Mouse (Mus musculus) intestine, postnatal 0 days (tissue): ENCODE data around the gene Espn. TPM values are rescaled to one million over a fixed set of nuclear protein-coding genes. Genes with fewer than 3 reads are reported as not detected.

Experiments used
- ATAC-seq: fragments of 200-750 bp; cut with Nextera tagmentation; 2 replicates; pipeline ENCODE4 v1.8.0; 2017; ENCODE audit warnings: mild to moderate bottlenecking, moderate TSS enrichment, moderate library complexity
- H3K27ac ChIP-seq: fragments of 300-500 bp; sonication (generic); 2 replicates; pipeline ENCODE4 v1.5.1; 2014; ENCODE audit warnings: mild to moderate bottlenecking, low read depth, low read length, moderate library complexity
- H3K27me3 ChIP-seq: fragments of 300-500 bp; sonication (generic); replicated peaks from 2 replicates; pipeline ENCODE4 v1.6.1; 2014; ENCODE audit warnings: low read length, mixed read lengths; ENCODE audit not compliant: control insufficient read depth, insufficient read depth
- H3K36me3 ChIP-seq: fragments of 300-500 bp; sonication (generic); 2 replicates; pipeline ENCODE4 v1.6.1; 2014; ENCODE audit warnings: mild to moderate bottlenecking, moderate library complexity; ENCODE audit not compliant: control insufficient read depth, insufficient read depth
- H3K4me1 ChIP-seq: fragments of 300-500 bp; sonication (generic); replicated peaks from 2 replicates; pipeline ENCODE4 v1.6.1; 2014; ENCODE audit warnings: antibody characterized with exemption, low read length, mixed read lengths; ENCODE audit not compliant: control insufficient read depth, insufficient read depth
- H3K4me2 ChIP-seq: fragments of 300-500 bp; sonication (generic); replicated peaks from 2 replicates; pipeline ENCODE4 v1.6.1; 2014; ENCODE audit warnings: low read depth, mild to moderate bottlenecking, moderate library complexity
- H3K4me3 ChIP-seq: fragments of 300-500 bp; sonication (generic); 2 replicates; pipeline ENCODE4 v1.5.1; 2014; ENCODE audit warnings: low read depth, low read length
- H3K9ac ChIP-seq: fragments of 300-500 bp; sonication (generic); 2 replicates; pipeline ENCODE4 v1.6.1; 2014; ENCODE audit warnings: mild to moderate bottlenecking, low read depth, low read length
- H3K9me3 ChIP-seq: fragments of 300-500 bp; sonication (generic); 2 replicates; pipeline ENCODE4 v1.6.1; 2016; ENCODE audit warnings: mixed run types; ENCODE audit not compliant: control insufficient read depth
- CTCF ChIP-seq: sonication (generic); IDR thresholded peaks from 2 replicates; pipeline ENCODE4 v1.5.1; 2016; ENCODE audit warnings: low read depth, mild to moderate bottlenecking, control low read depth, antibody characterized with exemption, moderate library complexity
- WGBS: fragments of 180-500 bp; shearing (Covaris S2); extraction: QIAGEN DNeasy Blood & Tissue Kit; methylation state at CpG from one replicate; pipeline ENCODE4 v1.1.7; 2014; 5-methylcytosine and 5-hydroxymethylcytosine counted together
- polyA plus RNA-seq: library from polyadenylated mRNA; unstranded; fragments of >200 nt; fragmentation: Nextera tagmentation; extraction: Ambion mirVana; gene quantifications from 2 replicates; pipeline ENCODE4 v1.2.1, GENCODE M21; 2015

Gene Espn
- polyA plus RNA-seq, 1 experiment from 2014 or later: 264 TPM

DNA sequence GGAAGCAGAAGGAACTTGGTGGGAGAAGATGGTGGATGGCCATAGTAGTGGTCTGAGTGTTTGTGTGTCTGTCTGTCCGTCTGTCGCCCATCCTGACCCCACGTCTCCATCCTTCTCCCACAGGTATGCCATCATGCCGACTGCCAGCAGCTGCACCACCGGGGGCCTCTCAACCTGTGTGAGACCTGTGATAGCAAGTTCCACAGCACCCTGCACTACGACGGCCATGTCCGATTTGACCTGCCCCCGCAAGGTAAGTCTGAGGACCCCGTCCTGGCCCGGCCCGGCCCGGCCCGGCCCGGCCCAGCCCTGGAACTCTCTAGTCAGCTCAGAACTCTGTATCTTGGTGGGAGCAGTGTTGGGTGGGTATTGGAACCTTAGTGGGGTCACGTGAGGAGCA lies 50.2 kb downstream of the Espn start:
- no peak for ATAC-seq
- Histone ChIP-seq H3K36me3 (peaks cover 42% of the 10 kb centered on the region), H3K4me3 (no peak overlapping the region), H3K9ac (no peak overlapping the region), H3K27ac (no peak overlapping the region), H3K4me1 (no peaks in the 10 kb centered on the region), H3K27me3 (no peaks in the 10 kb centered on the region), H3K9me3 (no peaks in the 10 kb centered on the region), H3K4me2 (no peak overlapping the region)
- WGBS: 94% methylated on average over 16 of the region's 16 CpGs
- no peak for TF ChIP-seq CTCF

DNA sequence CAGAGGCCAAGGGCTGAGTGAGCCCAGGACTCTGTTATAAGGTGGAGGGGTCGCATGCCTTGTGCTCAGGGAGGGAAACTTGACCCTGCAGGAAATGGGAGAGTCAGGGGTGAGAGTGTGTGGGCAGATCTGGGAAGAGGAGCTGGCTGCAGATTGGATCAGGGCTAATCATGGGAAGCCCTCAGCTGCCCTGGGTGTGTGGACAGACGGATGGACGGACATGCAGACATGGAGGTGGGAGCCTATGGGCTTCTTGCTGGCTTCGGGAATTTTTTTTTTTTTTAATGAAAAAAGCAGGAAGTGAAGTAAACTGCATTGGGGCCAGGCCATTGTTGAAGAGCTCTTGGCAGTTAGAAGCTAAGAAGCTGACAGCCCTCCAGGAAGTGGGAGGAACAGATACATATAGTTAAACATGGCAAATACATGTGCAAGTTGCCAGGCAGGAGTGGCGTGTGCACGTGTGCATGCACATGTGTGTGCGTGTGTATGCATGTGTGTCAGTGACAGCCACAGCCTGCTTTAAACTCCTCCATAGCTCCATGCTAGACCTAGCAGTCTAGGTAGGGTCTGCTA lies 51.0 kb downstream of the Espn start:
- no peak overlapping the region for H3K9ac ChIP-seq
- H3K4me2 ChIP-seq: no peak overlapping the region
- 72% methylated on average over 7 of the region's 7 CpGs for WGBS
- H3K27me3 ChIP-seq: no peaks in the 10 kb centered on the region
- H3K9me3 ChIP-seq: no peaks in the 10 kb centered on the region
- H3K27ac ChIP-seq: no peak overlapping the region
- no peak overlapping the region for H3K4me3 ChIP-seq
- no peak for TF ChIP-seq CTCF
- H3K4me1 ChIP-seq: no peaks in the 10 kb centered on the region
- ATAC-seq: no peak
- H3K36me3 ChIP-seq: peaks cover 36% of the 10 kb centered on the region

DNA sequence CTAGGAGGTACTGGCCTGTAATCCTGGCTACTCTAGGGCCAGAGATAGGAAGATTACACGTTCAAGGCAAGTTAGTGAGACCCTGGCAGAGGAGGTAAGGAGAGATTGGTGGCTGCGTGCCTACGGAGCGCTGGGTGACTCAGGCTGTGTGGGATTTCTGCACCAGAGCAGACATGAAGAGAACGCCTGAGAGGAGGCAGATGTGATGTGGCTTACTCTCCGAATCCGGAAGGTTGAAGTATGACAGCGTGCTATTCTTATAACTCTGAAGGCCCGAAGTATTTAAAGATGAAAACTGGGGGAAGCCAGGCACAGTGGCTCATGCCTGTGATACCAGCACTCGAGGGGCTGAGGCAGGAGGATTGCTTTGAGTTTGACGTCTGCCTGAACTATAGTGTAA lies 51.6 kb downstream of the Espn start:
- Histone ChIP-seq H3K4me1 (no peaks in the 10 kb centered on the region), H3K27ac (no peak overlapping the region), H3K4me3 (no peak overlapping the region), H3K36me3 (peaks cover 30% of the 10 kb centered on the region), H3K9me3 (no peaks in the 10 kb centered on the region), H3K27me3 (no peaks in the 10 kb centered on the region), H3K9ac (no peak overlapping the region), H3K4me2 (no peak overlapping the region)
- ATAC-seq: no peak
- no peak for TF ChIP-seq CTCF
- 75% methylated on average over 11 of the region's 11 CpGs for WGBS

DNA sequence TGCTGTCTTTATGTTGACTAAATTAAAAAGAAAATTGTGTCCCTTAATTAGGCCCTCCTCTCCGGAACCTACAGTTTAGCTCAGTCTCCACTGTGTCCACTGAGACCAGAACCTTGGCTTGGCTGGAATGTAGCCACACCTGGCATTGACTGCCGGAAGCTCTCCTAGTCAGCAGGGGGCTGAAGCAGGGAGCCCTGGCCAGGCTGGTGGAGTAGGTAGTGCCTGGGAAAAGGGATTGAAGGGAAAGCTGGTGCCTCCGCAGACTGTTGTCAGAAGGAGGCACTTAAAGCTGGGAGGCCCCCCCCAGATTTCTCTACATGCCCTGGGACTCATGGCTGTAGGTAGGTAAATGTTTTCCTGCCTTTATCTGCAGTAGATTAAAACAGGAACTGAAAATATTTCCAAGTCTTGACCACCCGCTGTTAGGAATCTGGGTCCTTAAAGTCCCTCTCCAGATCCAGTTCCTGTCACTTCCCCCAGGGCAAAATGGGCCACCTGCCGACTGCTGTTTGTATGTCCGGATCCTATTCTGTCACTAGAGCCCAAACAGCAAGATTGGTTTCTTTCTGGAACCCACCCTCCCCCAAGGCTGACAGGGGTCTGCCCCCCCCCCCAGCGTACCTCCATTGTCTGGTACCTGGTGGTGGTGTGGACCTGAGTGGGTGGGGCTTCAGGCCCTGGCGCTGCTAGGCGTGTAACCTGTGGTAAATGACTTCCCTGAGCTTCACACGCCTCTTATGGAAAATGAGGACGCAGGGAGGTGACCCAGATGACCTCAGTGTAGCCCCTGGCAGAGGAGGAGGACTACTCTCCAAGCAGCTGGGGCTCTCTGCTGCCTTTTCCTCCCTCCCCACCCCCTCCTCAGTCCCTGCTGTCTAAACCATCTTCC lies 54.0 kb downstream of the Espn start:
- no peak overlapping the region for H3K27ac ChIP-seq
- no peak overlapping the region for H3K4me3 ChIP-seq
- 50% methylated on average over 10 of the region's 11 CpGs for WGBS
- no peak overlapping the region for H3K9ac ChIP-seq
- no peak for ATAC-seq
- H3K4me2 ChIP-seq: peak overlapping the region; percentile 27; the same call in 1 of the 2 replicates
- H3K4me1 ChIP-seq: no peaks in the 10 kb centered on the region
- no peaks in the 10 kb centered on the region for H3K9me3 ChIP-seq
- peaks cover 18% of the 10 kb centered on the region for H3K36me3 ChIP-seq
- no peaks in the 10 kb centered on the region for H3K27me3 ChIP-seq
- no peak for TF ChIP-seq CTCF

DNA sequence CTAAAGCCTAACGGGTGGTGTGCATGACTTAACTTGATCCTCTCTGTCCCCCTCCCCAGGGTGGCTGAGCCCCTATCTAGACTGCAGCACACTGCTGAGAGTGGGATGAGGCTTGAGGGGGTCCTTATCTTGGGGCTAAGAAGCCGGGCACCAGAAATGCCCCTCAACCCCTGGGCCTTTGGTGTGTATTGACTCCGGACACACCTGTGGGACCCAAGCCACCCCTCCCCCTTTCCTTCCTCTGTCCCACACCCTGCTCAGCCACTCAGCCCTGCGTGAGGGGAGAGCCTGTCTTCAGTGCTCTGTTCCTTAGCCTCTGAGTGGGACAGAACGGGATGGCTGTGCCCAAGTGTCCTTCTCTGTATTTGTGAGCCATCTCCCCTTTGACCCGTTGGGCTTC lies 55.2 kb downstream of the Espn start:
- Histone ChIP-seq H3K4me2 (peak overlapping the region; percentile 27), H3K27me3 (no peaks in the 10 kb centered on the region), H3K4me1 (no peaks in the 10 kb centered on the region; the same call in 1 of the 2 replicates), H3K4me3 (peak overlapping the region; percentile 17), H3K36me3 (peaks cover 6% of the 10 kb centered on the region), H3K9me3 (no peaks in the 10 kb centered on the region), H3K9ac (0 out of 2 replicates have a peak overlapping the region, but pooled peaks have one; percentile 11), H3K27ac (peak overlapping the region; percentile 60; the same call in 1 of the 2 replicates)
- ATAC-seq: no peak
- 59% methylated on average over 6 of the region's 6 CpGs for WGBS
- no peak for TF ChIP-seq CTCF
